Mouse (Mus musculus) liver, adult 2 months (tissue): Measurements from ENCODE around the gene Ppp2r1a.

Source experiments
- CTCF ChIP-seq: fragments of 200-500 bp; IDR thresholded peaks from 2 replicates; pipeline ENCODE4 v1.5.1; 2011; ENCODE audit warnings: low read depth, low read length, control low read depth
- POLR2A ChIP-seq: fragments of 200-500 bp; IDR thresholded peaks from 2 replicates; pipeline ENCODE4 v1.6.1; 2011; ENCODE audit warnings: low read length, control low read depth; ENCODE audit not compliant: insufficient read depth; ENCODE audit errors: extremely low read depth

DNA sequence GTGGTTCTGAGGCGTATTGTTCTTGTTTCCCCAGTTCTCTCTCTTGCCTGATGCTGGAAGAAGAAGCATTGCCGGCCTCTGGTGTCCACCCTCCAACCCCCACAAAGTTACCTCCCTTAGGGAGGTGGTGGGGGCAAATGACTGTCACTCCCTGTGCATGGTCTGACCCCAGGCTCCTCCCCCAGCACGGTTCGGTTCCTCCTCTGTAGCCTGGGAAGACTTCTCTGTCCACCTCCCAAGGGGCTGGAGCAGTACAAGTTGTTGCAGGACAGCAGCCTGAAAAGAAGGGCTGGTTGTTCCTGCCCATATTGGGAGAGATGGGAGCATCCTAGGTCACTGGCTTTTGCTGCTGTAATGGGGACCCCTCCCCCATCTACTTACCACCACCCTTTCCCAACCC lies 20.3 kb downstream of the Ppp2r1a start:
- no peak for TF ChIP-seq POLR2A
- TF ChIP-seq CTCF = no peak
